Mouse (Mus musculus) heart, postnatal 10 days (tissue): Measurements from ENCODE around the gene Hcst. TPM values are rescaled to one million over a fixed set of nuclear protein-coding genes. Genes with fewer than 3 reads are reported as not detected.
A peak's percentile ranks its signal among the peaks of the same experiment; 100 is the strongest.

Experiments used
- DNase-seq, 2 experiments: peaks; one replicate each; pipeline ENCODE4 v3.0.0; 2021
- intact Hi-C: fragments of 180-260 bp; cut with DNase I; formaldehyde crosslinking; loops from one replicate; pipeline ENCODE4 v1.15.1; 2025
- total RNA-seq, 2 experiments: library from RNA; stranded (reverse); gene quantifications; 2 replicates each; pipeline ENCODE4 v1.2.3; 2021

Gene Hcst
- total RNA-seq, 2 experiments from 2014 or later = 0.92 to 1.8 TPM

- intact Hi-C loops = no loop called here
- no peak for DNase-seq
Observed at GRCm38 (mm10) chr7:30434701-30435100, 15.0 kb upstream of the Hcst start.

- DNase-seq = peak in 1 of 2 experiments; percentile 80
- intact Hi-C loops = no loop called here
Observed at GRCm38 (mm10) chr7:30434238-30434637, 14.6 kb upstream of the Hcst start.

- intact Hi-C loops = loop anchor here (1.0 to 2.0 kb wide), 2 partner anchors 58 to 95 kb away; no protein-coding TSS in a partner anchor
- DNase-seq = peak; percentile 69 to 76
Observed at GRCm38 (mm10) chr7:30431793-30432192, 12.1 kb upstream of the Hcst start.

- no peak for DNase-seq
- intact Hi-C loops = no loop called here
Observed at GRCm38 (mm10) chr7:30430191-30430590, 10.5 kb upstream of the Hcst start.

GRCm38 (mm10) chr7:30429327-30429726 lies 9.7 kb upstream of the Hcst start:
- no peak for DNase-seq
- intact Hi-C loops = no loop called here

- intact Hi-C loops = no loop called here
- DNase-seq = peak in 1 of 2 experiments; percentile 30
Observed at GRCm38 (mm10) chr7:30423071-30423641, 3.5 kb upstream of the Hcst start.

- DNase-seq = no peak
- intact Hi-C loops = no loop called here
Observed at GRCm38 (mm10) chr7:30422560-30422959, 2.9 kb upstream of the Hcst start.

- peak; percentile 82 to 84 for DNase-seq
Observed at GRCm38 (mm10) chr7:30421890-30422435, 2.3 kb upstream of the Hcst start.

GRCm38 (mm10) chr7:30421175-30421889 lies 1.7 kb upstream of the Hcst start, which contains the start of gene Nfkbid:
Gene Nfkbid (plus strand): TSS chr7:30421732.
- intact Hi-C loops = no loop called here
- DNase-seq = peak; percentile 61

More at GRCm38 (mm10) chr7:30421890-30422435, 2.3 kb upstream of the Hcst start:
- intact Hi-C loops = no loop called here

GRCm38 (mm10) chr7:30420673-30421072 lies 1.0 kb upstream of the Hcst start:
- no peak for DNase-seq
- intact Hi-C loops = no loop called here

- no peak for DNase-seq
- intact Hi-C loops = no loop called here
Observed at GRCm38 (mm10) chr7:30417856-30418255, 1.8 kb downstream of the Hcst start.

- DNase-seq = no peak
- intact Hi-C loops = no loop called here
Observed at GRCm38 (mm10) chr7:30413596-30413995, 6.1 kb downstream of the Hcst start, which contains the start of gene Tyrobp. Gene Tyrobp (plus strand): TSS chr7:30413760.

GRCm38 (mm10) chr7:30412735-30413147 lies 6.9 kb downstream of the Hcst start:
- intact Hi-C loops = no loop called here
- no peak for DNase-seq

GRCm38 (mm10) chr7:30411023-30411422 lies 8.6 kb downstream of the Hcst start:
- no peak for DNase-seq
- intact Hi-C loops = no loop called here

- no peak for DNase-seq
- intact Hi-C loops = no loop called here
Observed at GRCm38 (mm10) chr7:30409789-30410188, 9.9 kb downstream of the Hcst start.

GRCm38 (mm10) chr7:30408639-30409038 lies 11.0 kb downstream of the Hcst start:
- DNase-seq = no peak

GRCm38 (mm10) chr7:30402343-30402742 lies 17.3 kb downstream of the Hcst start:
- intact Hi-C loops = no loop called here
- DNase-seq = no peak

More at GRCm38 (mm10) chr7:30408639-30409038, 11.0 kb downstream of the Hcst start:
- intact Hi-C loops = no loop called here

GRCm38 (mm10) chr7:30399671-30400070 lies 20.0 kb downstream of the Hcst start:
- DNase-seq = no peak
- intact Hi-C loops = no loop called here

GRCm38 (mm10) chr7:30394871-30395270 lies 24.8 kb downstream of the Hcst start:
- no peak for DNase-seq
- intact Hi-C loops = no loop called here

- peak; percentile 45 to 48 for DNase-seq
- intact Hi-C loops = no loop called here
Observed at GRCm38 (mm10) chr7:30394379-30394778, 25.3 kb downstream of the Hcst start.

GRCm38 (mm10) chr7:30393631-30394030 lies 26.0 kb downstream of the Hcst start:
- no peak for DNase-seq
- intact Hi-C loops = no loop called here
